Mouse (Mus musculus) small intestine, adult 2 months (tissue): ENCODE data around the gene Thap11. TPM values are rescaled to one million over a fixed set of nuclear protein-coding genes. Genes with fewer than 3 reads are reported as not detected.

ENCODE experiments used
- H3K27ac ChIP-seq: fragments of 200-500 bp; 2 replicates; pipeline ENCODE4 v1.5.1; 2012; ENCODE audit warnings: low read depth, low read length, control low read depth, inconsistent platforms; ENCODE audit not compliant: insufficient read depth
- H3K27me3 ChIP-seq: fragments of 200-500 bp; 2 replicates; pipeline ENCODE4 v1.6.1; 2012; ENCODE audit warnings: mild to moderate bottlenecking, moderate library complexity, low read length, inconsistent platforms; ENCODE audit not compliant: control insufficient read depth, insufficient read depth
- H3K36me3 ChIP-seq: fragments of 200-500 bp; 2 replicates; pipeline ENCODE4 v1.6.1; 2012; ENCODE audit warnings: mild to moderate bottlenecking, low read length, control low read depth, inconsistent platforms; ENCODE audit not compliant: control insufficient read depth, insufficient read depth
- H3K4me1 ChIP-seq: fragments of 200-500 bp; 2 replicates; pipeline ENCODE4 v1.6.1; 2012; ENCODE audit warnings: low read length, inconsistent platforms, mixed read lengths; ENCODE audit not compliant: control insufficient read depth, insufficient read depth, insufficient read length
- H3K4me3 ChIP-seq: fragments of 200-500 bp; 2 replicates; pipeline ENCODE4 v1.5.1; 2012; ENCODE audit warnings: low read depth, mild to moderate bottlenecking, control low read depth, inconsistent platforms, low read length, moderate library complexity
- CTCF ChIP-seq: fragments of 200-500 bp; IDR thresholded peaks from 2 replicates; pipeline ENCODE4 v1.5.1; 2012; ENCODE audit warnings: low read depth, mild to moderate bottlenecking, control low read depth, inconsistent platforms, low read length, moderate library complexity, mixed read lengths; ENCODE audit not compliant: insufficient replicate concordance, insufficient read length; ENCODE audit errors: extremely low read depth
- POLR2A ChIP-seq: fragments of 200-500 bp; IDR thresholded peaks from 2 replicates; pipeline ENCODE4 v1.6.1; 2012; ENCODE audit warnings: low read depth, mild to moderate bottlenecking, control low read depth, inconsistent platforms, low read length, moderate library complexity
- WGBS: fragments of 180-500 bp; shearing (Covaris S2); methylation state at CpG from one replicate; pipeline ENCODE4 v1.1.7; 2018; 5-methylcytosine and 5-hydroxymethylcytosine counted together
- polyA plus RNA-seq: library from polyadenylated mRNA; depleted of rRNA; stranded (reverse); fragments of >200 nt; gene quantifications from 2 replicates; pipeline ENCODE4 v1.2.3, GENCODE M21; 2012

The Thap11 gene
- polyA plus RNA-seq, 1 experiment: 39.4 TPM

DNA sequence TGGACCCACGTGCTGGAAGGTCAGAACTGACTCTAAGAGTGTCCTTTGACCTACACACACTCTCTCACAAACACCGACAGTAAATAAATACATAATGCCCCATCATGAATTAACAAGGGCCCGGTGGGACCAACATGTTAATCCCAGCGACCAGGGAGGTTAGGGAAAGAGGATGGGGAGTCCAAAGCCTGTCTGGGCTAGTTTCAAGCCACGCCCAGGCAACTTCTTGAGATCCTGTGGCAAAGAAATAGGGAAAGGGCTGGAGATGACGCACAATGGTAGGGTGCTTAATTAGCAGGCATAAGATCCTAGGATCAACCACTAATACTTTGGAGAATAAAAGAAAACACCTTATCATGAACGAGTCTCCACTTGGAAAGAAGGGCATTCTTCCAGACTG is 4.3 kb upstream of the Thap11 start:
- WGBS: 61% methylated on average over 7 of the region's 7 CpGs
- no peak overlapping the region for H3K4me3 ChIP-seq
- TF ChIP-seq POLR2A: no peak
- no peak for TF ChIP-seq CTCF

GRCm38 (mm10) chr8:105851651-105852143 is 3.2 kb upstream of the Thap11 start:
- Histone ChIP-seq H3K27ac (no peak overlapping the region), H3K36me3 (no peaks in the 10 kb centered on the region; the same call in none of the 2 replicates), H3K4me1 (peaks cover 9% of the 10 kb centered on the region), H3K4me3 (peak overlapping the region; percentile 86), H3K27me3 (no peaks in the 10 kb centered on the region)
- under 1% methylated on average over 34 of the region's 34 CpGs for WGBS
- peak; percentile 41 for TF ChIP-seq POLR2A
- no peak for TF ChIP-seq CTCF

More for the DNA sequence above, 4.3 kb upstream of the Thap11 start:
- H3K4me1 ChIP-seq: no peaks in the 10 kb centered on the region
- peaks cover 7% of the 10 kb centered on the region for H3K36me3 ChIP-seq
- no peaks in the 10 kb centered on the region for H3K27me3 ChIP-seq
- no peak overlapping the region for H3K27ac ChIP-seq

- Histone ChIP-seq H3K4me3 (peak overlapping the region; percentile 86; the same call in 1 of the 2 replicates), H3K4me1 (peaks cover 9% of the 10 kb centered on the region), H3K36me3 (no peaks in the 10 kb centered on the region; the same call in 1 of the 2 replicates), H3K27ac (no peak overlapping the region), H3K27me3 (no peaks in the 10 kb centered on the region)
- WGBS: 73% methylated on average over 12 of the region's 12 CpGs
- no peak for TF ChIP-seq POLR2A
- TF ChIP-seq CTCF: no peak
These were observed 2.7 kb upstream of the Thap11 start for GRCm38 (mm10) chr8:105852146-105852729.

GRCm38 (mm10) chr8:105853178-105853577 is 1.8 kb upstream of the Thap11 start, which contains the start of gene Cenpt:
Gene Cenpt, minus strand, starts transcription at chr8:105853278.
- Histone ChIP-seq H3K27me3 (no peaks in the 10 kb centered on the region), H3K4me1 (peaks cover 9% of the 10 kb centered on the region), H3K4me3 (no peak within 1 kb of the TSS), H3K27ac (no peak within 1 kb of the TSS), H3K36me3 (no peaks in the 10 kb centered on the region)
- 83% methylated on average over 3 of the region's 3 CpGs for WGBS
- TF ChIP-seq POLR2A (no peak), CTCF (no peak)

- H3K27me3 ChIP-seq: no peaks in the 10 kb centered on the region
- H3K36me3 ChIP-seq: no peaks in the 10 kb centered on the region
- TF ChIP-seq POLR2A (no peak), CTCF (no peak)
- WGBS: 26% methylated on average over 8 of the region's 8 CpGs
- H3K27ac ChIP-seq: no peak overlapping the region
- H3K4me3 ChIP-seq: no peak overlapping the region
- H3K4me1 ChIP-seq: peaks cover 9% of the 10 kb centered on the region
These were observed 629 bp upstream of the Thap11 start for GRCm38 (mm10) chr8:105854303-105854702.

GRCm38 (mm10) chr8:105855248-105856167 is 576 bp downstream of the Thap11 start:
- TF ChIP-seq CTCF (no peak), POLR2A (0 out of 2 replicates have a peak, but pooled peaks have one; percentile 4)
- H3K27me3 ChIP-seq: no peaks in the 10 kb centered on the region
- WGBS: under 1% methylated on average over 71 of the region's 71 CpGs
- peak overlapping the region; percentile 78 for H3K4me3 ChIP-seq
- peak overlapping the region; percentile 42 for H3K27ac ChIP-seq
- peaks cover 9% of the 10 kb centered on the region for H3K4me1 ChIP-seq
- H3K36me3 ChIP-seq: no peaks in the 10 kb centered on the region

DNA sequence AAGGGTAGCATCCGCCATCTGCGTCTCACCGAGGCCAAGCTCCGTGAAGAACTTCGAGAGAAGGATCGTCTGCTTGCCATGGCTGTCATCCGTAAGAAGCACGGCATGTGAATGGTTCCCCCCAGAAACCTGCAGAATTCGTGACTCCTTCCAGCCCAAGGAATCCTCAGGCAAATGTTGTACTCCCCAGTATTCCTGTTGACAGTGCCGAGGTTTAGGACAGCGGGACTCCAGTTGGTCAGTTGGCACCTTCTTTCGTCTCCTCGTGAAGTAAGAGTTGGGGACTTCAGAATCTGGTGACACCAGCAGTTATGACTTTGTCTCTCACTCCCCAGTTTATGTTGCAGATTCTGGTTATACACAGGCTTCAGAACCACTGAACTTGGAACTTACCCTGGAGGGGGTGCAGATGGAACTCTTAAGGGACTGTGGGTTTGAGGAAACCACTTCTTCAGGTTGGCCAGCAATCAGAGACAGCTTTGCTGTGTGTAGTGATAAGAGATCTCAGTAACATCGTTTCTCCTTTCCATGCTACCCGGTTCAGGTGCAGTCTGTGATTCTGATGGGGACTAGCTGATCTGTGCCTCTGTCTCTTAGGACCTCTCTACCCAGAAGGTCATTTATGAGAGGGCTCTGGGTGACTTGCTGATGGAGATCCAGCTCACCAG is 1.4 kb downstream of the Thap11 start:
- Histone ChIP-seq H3K36me3 (no peaks in the 10 kb centered on the region), H3K27ac (no peak overlapping the region), H3K4me1 (peaks cover 9% of the 10 kb centered on the region), H3K27me3 (no peaks in the 10 kb centered on the region), H3K4me3 (peak overlapping the region; percentile 78)
- TF ChIP-seq POLR2A (no peak), CTCF (no peak)
- 9% methylated on average over 15 of the region's 15 CpGs for WGBS
